Mouse (Mus musculus) midbrain, embryonic 11.5 days (tissue): ENCODE data around the gene Inhbc. TPM values are rescaled to one million over a fixed set of nuclear protein-coding genes. Genes with fewer than 3 reads are reported as not detected.

Source experiments
- ATAC-seq: fragments of 200-750 bp; cut with Nextera tagmentation; 2 replicates; pipeline ENCODE4 v1.8.0; 2017; ENCODE audit warnings: moderate TSS enrichment, moderate library complexity; ENCODE audit not compliant: low FRiP score
- DNase-seq: peaks from one replicate; pipeline ENCODE4 v3.0.0; 2015; ENCODE audit warnings: low spot score; ENCODE audit errors: missing footprints
- H3K27ac ChIP-seq: fragments of 300-500 bp; sonication (generic); 2 replicates; pipeline ENCODE4 v1.5.1; 2014; ENCODE audit warnings: low read depth, low read length
- H3K27me3 ChIP-seq: fragments of 300-500 bp; sonication (generic); 2 replicates; pipeline ENCODE4 v1.6.1; 2014; ENCODE audit warnings: mild to moderate bottlenecking, low read length, moderate library complexity, mixed read lengths; ENCODE audit not compliant: control insufficient read depth, insufficient read depth
- H3K36me3 ChIP-seq: fragments of 300-500 bp; sonication (generic); 2 replicates; pipeline ENCODE4 v1.6.1; 2014; ENCODE audit warnings: mild to moderate bottlenecking, low read length, moderate library complexity, mixed read lengths; ENCODE audit not compliant: control insufficient read depth, insufficient read depth
- H3K4me1 ChIP-seq: fragments of 300-500 bp; sonication (generic); 2 replicates; pipeline ENCODE4 v1.6.1; 2014; ENCODE audit warnings: low read length; ENCODE audit not compliant: control insufficient read depth, insufficient read depth
- H3K4me2 ChIP-seq: fragments of 300-500 bp; sonication (generic); 2 replicates; pipeline ENCODE4 v1.6.1; 2014; ENCODE audit warnings: mild to moderate bottlenecking, moderate library complexity
- H3K4me3 ChIP-seq: fragments of 300-500 bp; sonication (generic); 2 replicates; pipeline ENCODE4 v1.5.1; 2014; ENCODE audit warnings: low read depth, low read length
- H3K9ac ChIP-seq: fragments of 300-500 bp; sonication (generic); 2 replicates; pipeline ENCODE4 v1.6.1; 2014; ENCODE audit warnings: low read length
- H3K9me3 ChIP-seq: fragments of 300-500 bp; sonication (generic); 2 replicates; pipeline ENCODE4 v1.6.1; 2016; ENCODE audit warnings: low read length; ENCODE audit not compliant: control insufficient read depth
- WGBS: fragments of 180-500 bp; shearing (Covaris S2); extraction: QIAGEN DNeasy Blood & Tissue Kit; methylation state at CpG from one replicate; pipeline ENCODE4 v1.1.7; 2014; 5-methylcytosine and 5-hydroxymethylcytosine counted together
- polyA plus RNA-seq: library from polyadenylated mRNA; unstranded; fragments of >200 nt; fragmentation: Nextera tagmentation; extraction: Ambion mirVana; gene quantifications from 2 replicates; pipeline ENCODE4 v1.2.1, GENCODE M21; 2014

Inhbc gene
- not detected in 2 replicates for polyA plus RNA-seq

- ATAC-seq, result no peak
- no peak within 1 kb of the TSS for H3K4me3 ChIP-seq
- H3K27ac ChIP-seq, result no peak within 1 kb of the TSS
- H3K4me2 ChIP-seq, result no peak within 1 kb of the TSS
- no peaks in the 10 kb centered on the region for H3K27me3 ChIP-seq
- no peaks in the 10 kb centered on the region for H3K36me3 ChIP-seq
- DNase-seq, result peak; percentile 65
- no peaks in the 10 kb centered on the region for H3K4me1 ChIP-seq
- WGBS, result 74% methylated on average over 22 of the region's 22 CpGs
- no peaks in the 10 kb centered on the region for H3K9me3 ChIP-seq
- H3K9ac ChIP-seq, result no peak within 1 kb of the TSS
Measured at GRCm38 (mm10) chr10:127369834-127370820, at the start of gene Inhbc. TSS of gene Inhbc (minus strand) at chr10:127370431.

GRCm38 (mm10) chr10:127414141-127414540, 43.9 kb upstream of the Inhbc start:
- no peak for ATAC-seq
- Histone ChIP-seq H3K36me3 (no peaks in the 10 kb centered on the region), H3K9ac (no peak overlapping the region), H3K4me2 (no peak overlapping the region), H3K9me3 (no peaks in the 10 kb centered on the region), H3K27me3 (no peaks in the 10 kb centered on the region), H3K4me3 (no peak overlapping the region), H3K4me1 (no peaks in the 10 kb centered on the region), H3K27ac (no peak overlapping the region)
- DNase-seq, result no peak
- WGBS, result 68% methylated on average over 3 of the region's 3 CpGs

DNA sequence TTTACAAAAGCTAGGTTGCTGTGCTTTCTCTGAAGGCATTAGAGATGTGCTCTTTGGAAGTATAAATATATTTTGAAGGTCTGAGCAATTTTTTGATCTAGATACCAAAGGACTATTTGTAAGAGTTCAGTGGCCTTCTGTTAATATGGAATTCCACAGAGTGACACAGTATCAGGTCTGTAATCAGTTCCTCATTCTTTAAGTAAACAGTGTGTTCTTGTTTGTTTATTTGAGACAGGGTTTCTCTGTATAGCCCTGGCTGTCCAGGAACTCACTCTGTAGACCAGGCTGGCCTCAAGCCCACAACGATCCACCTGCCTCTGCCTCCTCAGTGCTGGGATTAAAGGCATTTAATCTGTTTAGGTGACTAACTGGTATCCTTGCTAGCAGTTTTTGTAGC, 43.4 kb upstream of the Inhbc start:
- Histone ChIP-seq H3K27ac (no peak overlapping the region), H3K4me2 (no peak overlapping the region), H3K9ac (no peak overlapping the region), H3K27me3 (no peaks in the 10 kb centered on the region), H3K9me3 (no peaks in the 10 kb centered on the region), H3K36me3 (no peaks in the 10 kb centered on the region), H3K4me1 (no peaks in the 10 kb centered on the region), H3K4me3 (no peak overlapping the region)
- WGBS, result 83% methylated on average over 1 of the region's 1 CpGs
- DNase-seq, result no peak
- ATAC-seq, result no peak

DNA sequence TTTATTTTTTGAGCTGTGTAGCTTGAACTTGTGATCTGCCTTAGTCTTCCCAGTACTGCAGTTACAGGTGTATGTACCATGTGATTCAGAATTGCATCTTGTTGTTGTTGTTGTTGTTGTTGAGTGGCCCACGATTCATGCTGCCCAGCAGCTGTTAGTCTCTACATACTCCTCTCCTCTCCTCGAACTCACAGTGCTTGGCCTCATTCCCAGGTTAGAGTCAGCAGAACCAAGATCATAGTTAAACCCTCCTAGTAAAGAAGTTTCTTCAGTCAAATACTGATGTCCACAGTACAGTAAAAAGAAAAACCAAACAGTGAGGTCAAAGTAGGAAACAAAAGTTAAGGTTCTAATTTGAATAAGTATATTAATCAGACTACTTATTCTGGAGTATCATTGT, 42.5 kb upstream of the Inhbc start:
- no peak for DNase-seq
- ATAC-seq, result no peak
- Histone ChIP-seq H3K9ac (no peak overlapping the region), H3K4me2 (no peak overlapping the region), H3K27ac (no peak overlapping the region), H3K4me1 (no peaks in the 10 kb centered on the region), H3K36me3 (no peaks in the 10 kb centered on the region), H3K9me3 (no peaks in the 10 kb centered on the region), H3K4me3 (no peak overlapping the region), H3K27me3 (no peaks in the 10 kb centered on the region)
- WGBS, result 87% methylated on average over 2 of the region's 2 CpGs

GRCm38 (mm10) chr10:127412101-127412500, 41.9 kb upstream of the Inhbc start:
- 46% methylated on average over 5 of the region's 5 CpGs for WGBS
- H3K9me3 ChIP-seq, result no peaks in the 10 kb centered on the region
- H3K4me3 ChIP-seq, result no peak overlapping the region
- no peaks in the 10 kb centered on the region for H3K4me1 ChIP-seq
- H3K27me3 ChIP-seq, result no peaks in the 10 kb centered on the region
- no peak overlapping the region for H3K4me2 ChIP-seq
- H3K9ac ChIP-seq, result no peak overlapping the region
- H3K27ac ChIP-seq, result no peak overlapping the region
- ATAC-seq (no peak), DNase-seq (no peak)
- no peaks in the 10 kb centered on the region for H3K36me3 ChIP-seq

DNA sequence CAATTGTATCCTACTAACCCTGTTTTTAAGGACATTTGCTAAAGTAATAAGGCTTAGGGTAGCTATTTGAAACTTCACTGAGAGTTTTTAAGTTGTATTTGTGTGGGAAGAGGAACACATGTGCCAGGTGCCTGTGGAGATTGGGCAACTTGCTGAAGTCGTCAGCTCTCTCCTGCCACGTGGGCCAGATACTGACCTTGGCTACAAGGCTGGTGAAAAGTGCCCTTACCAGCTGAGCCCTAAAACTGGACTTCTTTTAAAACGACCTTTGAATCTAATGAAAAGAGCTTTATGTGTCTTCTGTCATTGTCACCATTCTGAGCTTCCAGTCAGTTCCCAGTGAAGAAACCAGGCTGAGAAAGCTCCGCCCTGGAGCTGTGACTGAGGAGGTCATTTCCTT, 37.2 kb upstream of the Inhbc start:
- no peak overlapping the region for H3K9ac ChIP-seq
- no peaks in the 10 kb centered on the region for H3K36me3 ChIP-seq
- DNase-seq (no peak), ATAC-seq (no peak)
- H3K27ac ChIP-seq, result no peak overlapping the region
- WGBS, result 74% methylated on average over 4 of the region's 4 CpGs
- no peak overlapping the region for H3K4me3 ChIP-seq
- H3K4me1 ChIP-seq, result no peaks in the 10 kb centered on the region
- no peak overlapping the region for H3K4me2 ChIP-seq
- no peaks in the 10 kb centered on the region for H3K27me3 ChIP-seq
- H3K9me3 ChIP-seq, result no peaks in the 10 kb centered on the region

- no peaks in the 10 kb centered on the region for H3K9me3 ChIP-seq
- H3K27me3 ChIP-seq, result no peaks in the 10 kb centered on the region
- ATAC-seq (no peak), DNase-seq (no peak)
- H3K9ac ChIP-seq, result no peak overlapping the region
- no peak overlapping the region for H3K27ac ChIP-seq
- peaks cover 9% of the 10 kb centered on the region; the same call in 1 of the 2 replicates for H3K36me3 ChIP-seq
- H3K4me3 ChIP-seq, result no peak overlapping the region
- no peaks in the 10 kb centered on the region for H3K4me1 ChIP-seq
- WGBS, result 89% methylated on average over 3 of the region's 3 CpGs
- H3K4me2 ChIP-seq, result no peak overlapping the region
Measured at GRCm38 (mm10) chr10:127404701-127405100, 34.5 kb upstream of the Inhbc start.

- no peak overlapping the region for H3K4me3 ChIP-seq
- H3K4me2 ChIP-seq, result no peak overlapping the region
- no peaks in the 10 kb centered on the region for H3K9me3 ChIP-seq
- no peaks in the 10 kb centered on the region for H3K4me1 ChIP-seq
- no peak overlapping the region for H3K27ac ChIP-seq
- DNase-seq (no peak), ATAC-seq (no peak)
- H3K27me3 ChIP-seq, result no peaks in the 10 kb centered on the region
- peaks cover 3% of the 10 kb centered on the region; the same call in 1 of the 2 replicates for H3K36me3 ChIP-seq
- no peak overlapping the region for H3K9ac ChIP-seq
- 79% methylated on average over 6 of the region's 6 CpGs for WGBS
Measured at GRCm38 (mm10) chr10:127391774-127392173, 21.5 kb upstream of the Inhbc start.

GRCm38 (mm10) chr10:127381743-127382134, 11.5 kb upstream of the Inhbc start:
- no peak for ATAC-seq
- DNase-seq, result no peak
- Histone ChIP-seq H3K27ac (no peak overlapping the region), H3K4me1 (peaks cover 8% of the 10 kb centered on the region), H3K9me3 (no peaks in the 10 kb centered on the region), H3K4me2 (peak overlapping the region; percentile 56), H3K36me3 (no peaks in the 10 kb centered on the region), H3K27me3 (no peaks in the 10 kb centered on the region), H3K4me3 (peak overlapping the region; percentile 61), H3K9ac (peak overlapping the region; percentile 86)
- WGBS, result 54% methylated on average over 2 of the region's 2 CpGs
